Mouse (Mus musculus) brain, adult 2 months (tissue): ENCODE measurements around the gene B3gntl1.
A peak's percentile ranks its signal among the peaks of the same experiment; 100 is the strongest.
"Not testable (repeated sequence)": the region's sequence is repeated elsewhere in the genome, so short reads cannot be mapped to it uniquely, and the experiment has no call there.

ENCODE experiments used
- DNase-seq: peaks from one replicate; pipeline ENCODE4 v3.0.0; 2011; ENCODE audit warnings: low read depth, low spot score

Gene B3gntl1

GRCm38 (mm10) chr11:121685491-121686001, 12.6 kb upstream of the B3gntl1 start:
- DNase-seq, result no peak

GRCm38 (mm10) chr11:121683243-121683642, 10.3 kb upstream of the B3gntl1 start:
- DNase-seq, result no peak

- DNase-seq, result peak; percentile 21
Measured at GRCm38 (mm10) chr11:121680750-121681149, 7.8 kb upstream of the B3gntl1 start.

GRCm38 (mm10) chr11:121679581-121679980, 6.6 kb upstream of the B3gntl1 start:
- DNase-seq, result peak; percentile 69

GRCm38 (mm10) chr11:121676836-121677235, 3.9 kb upstream of the B3gntl1 start:
- no peak for DNase-seq

GRCm38 (mm10) chr11:121673629-121674028, 676 bp upstream of the B3gntl1 start:
- DNase-seq, result no peak

GRCm38 (mm10) chr11:121672312-121672989, 502 bp downstream of the B3gntl1 start:
- no peak for DNase-seq

- DNase-seq, result no peak
Measured at GRCm38 (mm10) chr11:121670926-121671325, 2.0 kb downstream of the B3gntl1 start.

GRCm38 (mm10) chr11:121668776-121669175, 4.2 kb downstream of the B3gntl1 start:
- no peak for DNase-seq

GRCm38 (mm10) chr11:121667541-121667940, 5.4 kb downstream of the B3gntl1 start:
- DNase-seq, result no peak

GRCm38 (mm10) chr11:121661116-121661515, 11.8 kb downstream of the B3gntl1 start:
- no peak for DNase-seq

GRCm38 (mm10) chr11:121660604-121661003, 12.3 kb downstream of the B3gntl1 start:
- DNase-seq, result not testable (repeated sequence)

- DNase-seq, result no peak
Measured at GRCm38 (mm10) chr11:121658151-121658550, 14.8 kb downstream of the B3gntl1 start.

GRCm38 (mm10) chr11:121655807-121656511, 17.0 kb downstream of the B3gntl1 start:
- DNase-seq, result no peak

- peak; percentile 40 for DNase-seq
Measured at GRCm38 (mm10) chr11:121655166-121655806, 17.7 kb downstream of the B3gntl1 start.

GRCm38 (mm10) chr11:121654406-121654945, 18.5 kb downstream of the B3gntl1 start:
- no peak for DNase-seq

- DNase-seq, result peak; percentile 47
Measured at GRCm38 (mm10) chr11:121653631-121654030, 19.3 kb downstream of the B3gntl1 start.

- peak; percentile 88 for DNase-seq
Measured at GRCm38 (mm10) chr11:121652547-121653305, 20.2 kb downstream of the B3gntl1 start.

GRCm38 (mm10) chr11:121651983-121652382, 21.0 kb downstream of the B3gntl1 start:
- DNase-seq, result no peak

GRCm38 (mm10) chr11:121651556-121651955, 21.4 kb downstream of the B3gntl1 start:
- DNase-seq, result no peak

- DNase-seq, result no peak
Measured at GRCm38 (mm10) chr11:121650668-121651067, 22.3 kb downstream of the B3gntl1 start.
